Mouse (Mus musculus): ENCODE measurements at regions not wholly inside any gene's neighbourhood (a gene's known extent, or its start where the extent isn't known, plus 50 kb on each side); places are given as distances from the start of the nearest gene placed in this dataset.

- H3K4me3 ChIP-seq (ENCODE audit: insufficient read depth, low read depth, low read length) = no peak overlapping the region
- H3K79me2 ChIP-seq (ENCODE audit: control insufficient read depth, insufficient read depth, low read length) = no peaks in the 10 kb centered on the region
- H3K27me3 ChIP-seq (ENCODE audit: control insufficient read depth, insufficient read depth, low read length) = no peaks in the 10 kb centered on the region; the same call in 1 of the 2 replicates
- no peak overlapping the region for H3K27ac ChIP-seq (replicated peaks; ENCODE audit: insufficient read depth, low read depth, low read length)
- WGBS = 62% methylated on average over 7 of the region's 7 CpGs
- TF ChIP-seq POLR2A (IDR thresholded peaks at IDR 0.05; ENCODE audit: extremely low read depth, insufficient read depth, low read length) (no peak), CTCF (IDR thresholded peaks at IDR 0.05; ENCODE audit: low read depth, low read length) (no peak)
- H3K9ac ChIP-seq (ENCODE audit: low read depth, low read length) = no peak overlapping the region
- no peaks in the 10 kb centered on the region for H3K4me1 ChIP-seq (ENCODE audit: control insufficient read depth, insufficient read depth, low read length)
- DNase-seq (ENCODE audit: extremely low read depth, low read depth, low spot score) = no peak
- H3K36me3 ChIP-seq (ENCODE audit: control insufficient read depth, insufficient read depth, low read length) = no peaks in the 10 kb centered on the region
Measured at GRCm38 (mm10) chr7:136035735-136036134, 319.6 kb upstream of the Mki67 start.

DNA sequence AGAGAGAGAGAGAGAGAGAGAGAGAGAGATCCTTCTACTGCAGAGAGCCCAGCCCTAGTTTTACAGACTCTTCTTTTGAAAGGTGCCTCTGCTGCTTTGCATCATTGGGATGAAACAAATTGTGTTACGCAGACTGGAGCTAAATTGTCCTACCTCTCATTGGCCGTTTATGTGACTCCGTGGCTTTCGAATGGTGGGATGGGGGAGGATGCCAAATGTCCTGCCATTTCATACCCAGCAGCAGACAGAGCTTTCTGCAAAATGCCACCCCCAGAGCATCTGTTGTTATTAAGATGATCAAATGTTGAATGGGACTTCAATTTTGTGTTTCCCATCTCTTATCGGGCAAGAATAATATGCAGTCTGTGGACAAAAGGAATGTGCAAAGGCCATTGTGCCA lies 321.9 kb upstream of the Mki67 start:
- TF ChIP-seq CTCF (IDR thresholded peaks at IDR 0.05; ENCODE audit: low read depth, low read length) (no peak), POLR2A (IDR thresholded peaks at IDR 0.05; ENCODE audit: extremely low read depth, insufficient read depth, low read length) (no peak)
- no peaks in the 10 kb centered on the region for H3K27me3 ChIP-seq (ENCODE audit: control insufficient read depth, insufficient read depth, low read length)
- WGBS = 83% methylated on average over 5 of the region's 5 CpGs
- H3K27ac ChIP-seq (replicated peaks; ENCODE audit: insufficient read depth, low read depth, low read length) = no peak overlapping the region
- H3K4me1 ChIP-seq (ENCODE audit: control insufficient read depth, insufficient read depth, low read length) = no peaks in the 10 kb centered on the region
- no peak overlapping the region for H3K4me3 ChIP-seq (ENCODE audit: insufficient read depth, low read depth, low read length)
- DNase-seq (ENCODE audit: extremely low read depth, low read depth, low spot score) = no peak
- no peaks in the 10 kb centered on the region for H3K79me2 ChIP-seq (ENCODE audit: control insufficient read depth, insufficient read depth, low read length)
- no peaks in the 10 kb centered on the region for H3K36me3 ChIP-seq (ENCODE audit: control insufficient read depth, insufficient read depth, low read length)
- no peak overlapping the region for H3K9ac ChIP-seq (ENCODE audit: low read depth, low read length)

DNA sequence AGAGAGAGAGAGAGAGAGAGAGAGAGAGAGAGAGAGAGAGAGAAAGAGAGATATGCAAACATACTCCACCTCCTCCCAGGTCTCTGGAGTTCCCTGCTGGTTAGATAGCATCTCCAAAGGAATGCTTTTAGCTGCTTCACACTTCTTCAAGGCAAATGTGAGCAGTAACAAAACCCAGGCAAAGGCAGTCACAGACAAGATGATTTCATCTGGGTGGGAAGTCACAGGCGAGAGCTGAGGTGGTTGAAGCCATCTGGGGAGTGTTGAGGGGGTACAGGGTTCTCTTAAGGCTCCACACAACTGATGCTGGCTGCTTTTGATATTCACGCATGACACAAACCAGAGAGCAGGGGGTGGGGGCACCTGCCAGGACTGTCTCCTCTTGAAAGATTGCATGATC lies 322.7 kb upstream of the Mki67 start:
- H3K27ac ChIP-seq (replicated peaks; ENCODE audit: insufficient read depth, low read depth, low read length) = no peak overlapping the region
- no peaks in the 10 kb centered on the region for H3K36me3 ChIP-seq (ENCODE audit: control insufficient read depth, insufficient read depth, low read length)
- TF ChIP-seq CTCF (IDR thresholded peaks at IDR 0.05; ENCODE audit: low read depth, low read length) (no peak), POLR2A (IDR thresholded peaks at IDR 0.05; ENCODE audit: extremely low read depth, insufficient read depth, low read length) (no peak)
- H3K9ac ChIP-seq (ENCODE audit: low read depth, low read length) = no peak overlapping the region
- no peak overlapping the region for H3K4me3 ChIP-seq (ENCODE audit: insufficient read depth, low read depth, low read length)
- 34% methylated on average over 2 of the region's 2 CpGs for WGBS
- no peaks in the 10 kb centered on the region for H3K27me3 ChIP-seq (ENCODE audit: control insufficient read depth, insufficient read depth, low read length)
- H3K79me2 ChIP-seq (ENCODE audit: control insufficient read depth, insufficient read depth, low read length) = no peaks in the 10 kb centered on the region
- no peaks in the 10 kb centered on the region for H3K4me1 ChIP-seq (ENCODE audit: control insufficient read depth, insufficient read depth, low read length)
- no peak for DNase-seq (ENCODE audit: extremely low read depth, low read depth, low spot score)

GRCm38 (mm10) chr7:136041921-136042320 lies 325.8 kb upstream of the Mki67 start:
- H3K9ac ChIP-seq (ENCODE audit: low read depth, low read length) = no peak overlapping the region
- 71% methylated on average over 4 of the region's 4 CpGs for WGBS
- no peaks in the 10 kb centered on the region for H3K27me3 ChIP-seq (ENCODE audit: control insufficient read depth, insufficient read depth, low read length)
- DNase-seq (ENCODE audit: extremely low read depth, low read depth, low spot score) = no peak
- H3K79me2 ChIP-seq (ENCODE audit: control insufficient read depth, insufficient read depth, low read length) = no peaks in the 10 kb centered on the region
- no peak for TF ChIP-seq POLR2A (IDR thresholded peaks at IDR 0.05; ENCODE audit: extremely low read depth, insufficient read depth, low read length)
- TF ChIP-seq CTCF (IDR thresholded peaks at IDR 0.05; ENCODE audit: low read depth, low read length) = no peak
- H3K27ac ChIP-seq (replicated peaks; ENCODE audit: insufficient read depth, low read depth, low read length) = no peak overlapping the region
- no peak overlapping the region for H3K4me3 ChIP-seq (ENCODE audit: insufficient read depth, low read depth, low read length)
- H3K36me3 ChIP-seq (ENCODE audit: control insufficient read depth, insufficient read depth, low read length) = no peaks in the 10 kb centered on the region
- H3K4me1 ChIP-seq (ENCODE audit: control insufficient read depth, insufficient read depth, low read length) = no peaks in the 10 kb centered on the region

GRCm38 (mm10) chr7:136046645-136047363 lies 330.6 kb upstream of the Mki67 start:
- 41% methylated on average over 14 of the region's 14 CpGs for WGBS
- TF ChIP-seq POLR2A (IDR thresholded peaks at IDR 0.05; ENCODE audit: extremely low read depth, insufficient read depth, low read length) (no peak), CTCF (IDR thresholded peaks at IDR 0.05; ENCODE audit: low read depth, low read length) (no peak)
- H3K79me2 ChIP-seq (ENCODE audit: control insufficient read depth, insufficient read depth, low read length) = no peaks in the 10 kb centered on the region
- no peaks in the 10 kb centered on the region for H3K4me1 ChIP-seq (ENCODE audit: control insufficient read depth, insufficient read depth, low read length)
- no peak overlapping the region for H3K4me3 ChIP-seq (ENCODE audit: insufficient read depth, low read depth, low read length)
- no peak overlapping the region for H3K27ac ChIP-seq (replicated peaks; ENCODE audit: insufficient read depth, low read depth, low read length)
- H3K36me3 ChIP-seq (ENCODE audit: control insufficient read depth, insufficient read depth, low read length) = no peaks in the 10 kb centered on the region
- DNase-seq (ENCODE audit: extremely low read depth, low read depth, low spot score) = no peak
- H3K9ac ChIP-seq (ENCODE audit: low read depth, low read length) = no peak overlapping the region
- no peaks in the 10 kb centered on the region for H3K27me3 ChIP-seq (ENCODE audit: control insufficient read depth, insufficient read depth, low read length)

GRCm38 (mm10) chr7:136047364-136047945 lies 331.3 kb upstream of the Mki67 start:
- no peak for DNase-seq (ENCODE audit: extremely low read depth, low read depth, low spot score)
- Histone ChIP-seq H3K27me3 (ENCODE audit: control insufficient read depth, insufficient read depth, low read length) (no peaks in the 10 kb centered on the region), H3K79me2 (ENCODE audit: control insufficient read depth, insufficient read depth, low read length) (no peaks in the 10 kb centered on the region), H3K4me3 (ENCODE audit: insufficient read depth, low read depth, low read length) (no peak overlapping the region), H3K27ac (replicated peaks; ENCODE audit: insufficient read depth, low read depth, low read length) (no peak overlapping the region), H3K4me1 (ENCODE audit: control insufficient read depth, insufficient read depth, low read length) (no peaks in the 10 kb centered on the region), H3K36me3 (ENCODE audit: control insufficient read depth, insufficient read depth, low read length) (no peaks in the 10 kb centered on the region), H3K9ac (ENCODE audit: low read depth, low read length) (no peak overlapping the region)
- no peak for TF ChIP-seq CTCF (IDR thresholded peaks at IDR 0.05; ENCODE audit: low read depth, low read length)
- TF ChIP-seq POLR2A (IDR thresholded peaks at IDR 0.05; ENCODE audit: extremely low read depth, insufficient read depth, low read length) = no peak
- WGBS = 60% methylated on average over 7 of the region's 7 CpGs
